Mouse (Mus musculus) retina, embryonic 14.5 days (tissue): Measurements from ENCODE around the gene Rcc1.

Experiments used
- DNase-seq: peaks from one replicate; pipeline ENCODE4 v3.0.0-alpha.2; 2015; ENCODE audit warnings: low spot score

The Rcc1 gene

DNA sequence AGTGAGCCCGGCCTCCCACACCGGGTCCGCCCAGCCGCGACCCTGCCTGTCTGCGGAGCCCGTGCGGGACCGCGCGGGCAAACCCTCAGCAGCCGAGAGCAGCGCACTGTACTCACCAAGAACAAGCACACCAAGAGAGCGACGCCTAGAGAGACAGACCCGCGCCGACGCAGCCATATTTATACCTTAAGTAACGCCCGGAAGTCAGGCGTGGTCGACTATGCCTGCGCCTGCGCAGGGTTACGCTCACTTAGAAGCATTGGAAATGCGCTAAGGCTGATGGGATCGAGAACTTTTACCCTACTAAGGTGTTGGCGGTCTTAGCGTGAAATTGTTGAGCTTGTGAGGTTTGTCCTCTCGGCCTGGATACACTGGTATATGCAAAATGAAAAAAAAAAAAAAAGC, at the start of gene Rcc1:
TSS of gene Rcc1 (minus strand) at position 125 of the 405 bp plus-strand sequence.
- peak; percentile 95 for DNase-seq

- DNase-seq, result no peak
Observed at GRCm38 (mm10) chr4:132401016-132401415, 47.6 kb upstream of the Rcc1 start.

- no peak for DNase-seq
Observed at GRCm38 (mm10) chr4:132398863-132399262, 45.5 kb upstream of the Rcc1 start.

DNA sequence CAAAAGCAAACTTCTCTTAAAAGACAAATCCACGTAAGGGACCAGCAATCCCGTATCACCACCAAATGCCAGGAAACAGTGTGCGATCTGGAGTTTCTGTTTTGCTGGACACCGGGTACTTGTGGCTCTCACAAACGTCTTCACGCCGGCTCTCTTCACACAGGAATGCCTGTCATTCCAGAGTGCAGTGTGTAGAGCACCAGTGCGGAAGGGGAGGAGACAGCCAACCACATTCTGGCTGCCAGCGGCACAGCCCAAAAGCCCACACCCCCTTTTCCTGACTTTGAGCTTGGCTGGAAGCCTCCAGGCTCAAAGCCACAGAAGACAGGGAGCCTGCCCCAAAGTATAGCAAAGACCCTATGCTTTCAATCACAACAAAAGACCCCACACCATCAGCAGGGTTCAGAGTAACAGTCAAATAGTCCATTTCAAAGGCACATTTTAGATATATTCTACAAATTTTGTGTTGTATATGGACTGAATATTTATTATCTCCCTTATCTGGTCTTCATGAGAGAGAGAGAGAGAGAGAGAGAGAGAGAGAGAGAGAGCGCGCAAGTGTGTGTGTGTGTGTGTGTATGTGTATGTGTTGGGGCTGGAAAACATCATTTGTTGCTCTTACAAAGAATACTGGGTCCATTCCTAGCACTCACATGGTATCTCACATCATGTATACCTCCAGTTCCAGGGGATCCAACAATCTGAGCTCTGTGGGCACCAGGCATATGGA, 44.8 kb upstream of the Rcc1 start:
- peak; percentile 63 for DNase-seq

- no peak for DNase-seq
Observed at GRCm38 (mm10) chr4:132397120-132397519, 43.7 kb upstream of the Rcc1 start.

- no peak for DNase-seq
Observed at GRCm38 (mm10) chr4:132396251-132396650, 42.8 kb upstream of the Rcc1 start.

DNA sequence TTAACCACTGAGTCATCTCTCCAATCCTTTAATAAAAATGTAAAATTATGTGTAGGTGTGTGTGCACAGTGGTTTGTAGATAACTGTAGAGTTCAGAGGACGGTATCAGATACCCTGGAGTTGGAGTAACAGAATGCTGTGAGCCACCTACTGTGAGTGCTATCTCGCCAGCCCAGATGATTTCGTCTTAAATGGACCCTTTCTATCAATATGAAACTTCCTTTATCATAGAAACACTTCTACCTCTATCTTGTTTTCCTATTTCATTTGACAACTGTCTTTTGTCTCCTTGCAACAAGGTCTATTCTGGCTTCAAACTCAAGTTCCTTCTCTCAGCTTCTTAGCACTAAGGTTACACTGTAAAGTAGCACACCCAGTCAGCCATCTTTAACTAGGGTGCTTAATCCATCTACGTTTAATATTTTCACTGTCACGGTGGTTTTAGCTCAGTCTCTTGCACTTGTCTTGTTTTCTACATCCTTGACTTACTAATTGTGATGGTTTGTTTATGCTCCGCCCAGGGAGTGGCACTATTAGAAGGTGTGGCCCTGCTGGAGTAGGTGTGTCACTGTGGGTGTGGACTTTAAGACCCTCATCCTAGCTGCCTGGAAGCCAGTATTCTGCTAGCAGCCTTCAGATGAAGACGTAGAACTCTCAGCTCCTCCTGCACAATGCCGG, 37.8 kb upstream of the Rcc1 start:
- DNase-seq, result no peak

DNA sequence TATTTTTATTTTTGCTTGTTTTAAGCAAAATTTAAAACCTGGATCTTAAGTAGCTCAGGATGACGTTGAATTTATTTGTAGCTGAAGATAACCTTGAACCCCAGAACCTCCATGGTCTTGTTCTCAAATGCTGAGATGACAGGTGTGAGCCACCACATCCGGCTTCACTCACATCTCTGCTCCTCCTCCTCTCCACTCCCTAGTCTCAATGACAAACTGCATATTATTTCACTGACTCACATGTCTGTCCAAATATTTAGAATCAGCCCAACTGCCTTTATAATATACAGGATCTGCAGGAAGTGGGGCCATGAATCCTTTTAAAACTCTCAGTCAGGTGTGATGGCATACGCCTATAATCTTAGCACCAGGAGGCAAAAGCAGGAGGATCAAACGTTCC, 35.9 kb upstream of the Rcc1 start:
- no peak for DNase-seq

DNA sequence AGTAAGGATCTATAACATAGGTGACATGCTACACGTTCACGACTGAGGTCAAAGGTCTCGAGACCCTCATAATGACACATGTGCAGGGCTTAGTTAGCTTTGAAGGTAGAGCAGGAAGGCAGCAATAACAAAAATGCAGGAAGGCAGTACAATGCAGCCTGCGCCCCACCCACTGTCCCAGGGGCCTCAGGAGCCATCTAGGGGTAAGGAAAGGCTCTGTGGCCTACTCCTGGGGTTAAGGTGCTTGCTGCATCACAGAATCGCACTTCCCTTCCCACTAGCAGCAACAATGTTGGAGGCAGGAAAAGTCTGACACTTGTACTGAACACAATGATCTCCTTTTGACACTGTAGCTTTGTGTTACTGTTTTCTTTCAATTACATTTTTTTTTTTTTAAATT, 34.2 kb upstream of the Rcc1 start:
- DNase-seq, result no peak

DNA sequence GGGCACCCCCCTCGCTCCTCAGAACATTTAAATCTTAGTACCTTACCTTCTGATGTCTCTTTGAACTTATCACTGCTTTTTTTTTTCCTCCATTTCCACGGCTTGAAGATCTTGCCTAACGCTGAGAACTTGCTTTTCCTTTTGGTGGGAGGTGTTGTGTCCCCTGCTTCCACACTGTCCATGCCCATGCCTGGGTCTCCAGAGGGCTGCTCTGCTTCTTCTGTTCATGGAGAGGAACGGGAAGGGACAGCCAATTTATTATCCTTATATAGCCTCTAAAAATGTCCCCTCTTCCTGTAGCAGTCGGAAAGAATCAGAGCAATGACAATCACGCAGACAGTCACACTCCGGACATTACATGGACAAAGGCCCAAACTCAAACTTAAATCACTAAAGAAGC, 33.4 kb upstream of the Rcc1 start:
- DNase-seq, result no peak

GRCm38 (mm10) chr4:132385771-132386410, 32.5 kb upstream of the Rcc1 start:
- DNase-seq, result peak; percentile 7

- DNase-seq, result no peak
Observed at GRCm38 (mm10) chr4:132383455-132383854, 30.1 kb upstream of the Rcc1 start.

DNA sequence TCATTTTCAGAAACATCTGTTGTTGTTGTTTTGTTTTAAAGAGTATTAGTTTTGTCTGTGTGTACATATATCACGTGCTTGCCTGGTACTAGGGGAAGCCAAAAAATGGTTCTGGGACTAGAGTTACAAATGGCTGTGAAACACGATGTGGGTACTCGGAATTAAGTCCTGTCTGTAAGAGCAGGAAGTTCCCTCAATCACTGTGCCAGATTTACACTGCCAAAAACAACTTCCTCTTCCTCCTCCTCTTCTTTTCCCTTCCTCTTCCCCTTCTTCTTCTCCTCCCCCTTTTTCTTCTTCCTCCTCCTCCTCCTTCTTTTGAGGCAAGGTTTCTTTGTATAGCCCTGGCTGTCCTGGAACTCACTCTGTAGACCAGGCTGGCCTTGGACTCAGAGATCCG, 28.9 kb upstream of the Rcc1 start:
- DNase-seq, result no peak

DNA sequence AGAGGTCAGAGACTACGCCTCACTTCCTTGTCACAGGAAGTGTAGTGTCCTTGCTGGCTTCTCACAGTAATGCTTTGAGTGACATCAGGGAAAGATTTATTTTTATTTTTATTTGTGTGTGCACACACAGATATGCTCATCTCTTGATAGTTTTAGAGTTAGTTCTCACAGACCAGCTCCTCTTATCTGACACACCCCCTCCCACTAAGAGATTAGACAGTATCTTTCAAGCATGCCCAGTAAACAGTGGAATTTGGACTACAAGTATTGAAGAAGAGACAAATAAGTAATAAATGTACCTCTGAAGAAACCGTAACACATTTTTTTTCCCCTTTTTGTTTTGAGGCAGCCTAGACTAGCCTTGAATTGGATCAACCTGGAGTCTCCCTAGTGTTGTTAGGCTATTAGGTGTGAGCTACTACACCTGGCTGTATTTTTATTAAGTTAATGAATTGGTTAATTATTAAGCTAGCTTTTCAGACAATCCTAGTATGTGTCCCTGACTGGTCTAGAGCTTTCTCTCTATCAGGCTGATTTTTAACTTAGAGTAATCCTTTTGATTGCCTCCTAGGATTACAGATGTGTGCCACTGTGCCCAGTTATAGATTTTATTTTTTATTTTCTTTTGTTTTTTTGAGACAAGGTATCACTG, 27.7 kb upstream of the Rcc1 start:
- no peak for DNase-seq

DNA sequence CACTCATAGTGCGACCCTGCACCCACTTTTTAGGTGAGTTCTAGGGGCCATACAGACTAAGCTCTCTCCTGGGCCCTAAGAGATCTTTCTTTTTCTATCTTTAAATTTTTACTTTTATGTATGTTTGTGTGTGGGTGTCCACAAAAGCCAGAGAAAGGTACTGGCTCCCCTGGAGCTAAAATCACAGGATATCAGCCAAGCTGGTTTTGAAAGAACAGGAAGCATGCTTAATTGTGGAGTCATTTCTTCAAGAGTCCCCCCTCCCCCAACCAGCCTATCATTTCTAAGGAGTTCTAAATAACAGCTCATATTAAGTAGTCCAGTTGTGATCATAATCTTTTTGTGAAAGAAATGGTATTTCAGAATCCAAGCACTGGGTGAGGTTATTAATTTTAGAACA, 20.4 kb upstream of the Rcc1 start:
- DNase-seq, result no peak

GRCm38 (mm10) chr4:132369953-132370750, 16.7 kb upstream of the Rcc1 start:
- DNase-seq, result no peak

- DNase-seq, result no peak
Observed at GRCm38 (mm10) chr4:132367480-132368201, 14.2 kb upstream of the Rcc1 start.

- DNase-seq, result no peak
Observed at GRCm38 (mm10) chr4:132365450-132366060, 12.2 kb upstream of the Rcc1 start.

GRCm38 (mm10) chr4:132363487-132363886, 10.1 kb upstream of the Rcc1 start:
- no peak for DNase-seq

DNA sequence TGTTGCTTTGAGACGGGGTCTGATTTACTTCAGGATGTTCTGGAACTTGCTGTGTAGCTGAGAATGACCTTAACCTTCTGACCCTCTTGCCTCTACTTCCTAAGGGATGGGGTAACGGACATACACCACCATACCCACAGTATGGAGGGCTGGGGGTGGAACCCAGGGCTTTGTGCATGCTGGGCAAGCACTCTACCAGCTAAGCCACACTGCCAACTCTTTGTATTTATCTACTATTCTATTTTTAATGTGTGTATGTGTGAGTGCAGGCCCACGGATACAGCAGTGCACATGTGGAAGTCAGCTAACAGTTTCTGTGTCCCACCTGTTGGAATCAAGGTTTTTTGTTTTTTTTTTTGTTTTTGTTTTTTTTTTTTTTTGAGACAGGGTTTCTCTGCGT, 6.1 kb upstream of the Rcc1 start:
- no peak for DNase-seq

DNA sequence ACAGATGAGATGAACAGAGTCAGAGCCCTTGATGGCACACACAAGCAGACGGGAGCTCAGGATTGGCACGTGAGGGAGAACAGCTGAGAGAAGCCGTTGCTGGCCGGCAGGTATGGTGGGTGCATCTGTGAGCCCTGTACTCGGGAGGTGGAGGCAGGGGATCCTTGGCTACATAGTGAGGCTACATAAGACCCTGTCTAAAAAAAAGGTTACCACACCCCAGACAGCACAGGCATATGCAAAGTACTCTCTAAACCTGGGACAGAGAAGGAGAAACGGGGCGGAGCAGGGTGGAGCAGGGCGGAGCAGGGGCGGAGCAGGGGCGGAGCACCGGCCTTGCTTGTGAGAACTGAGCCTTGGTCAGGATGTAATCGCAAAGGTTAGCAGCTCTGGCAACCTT, 2.8 kb upstream of the Rcc1 start:
- no peak for DNase-seq
